Mouse (Mus musculus): ENCODE data around the gene Slfn2.
A peak's percentile ranks its signal among the peaks of the same experiment; 100 is the strongest.

The Slfn2 gene

GRCm38 (mm10) chr11:83070321-83070970 is 5.5 kb downstream of the Slfn2 start:
- DNase-seq (ENCODE audit: low spot score in 2 of 2) = no peak

GRCm38 (mm10) chr11:83077714-83078422 is 13.0 kb downstream of the Slfn2 start:
- peak; percentile 77 to 79 for DNase-seq (ENCODE audit: low spot score in 2 of 2)

DNA sequence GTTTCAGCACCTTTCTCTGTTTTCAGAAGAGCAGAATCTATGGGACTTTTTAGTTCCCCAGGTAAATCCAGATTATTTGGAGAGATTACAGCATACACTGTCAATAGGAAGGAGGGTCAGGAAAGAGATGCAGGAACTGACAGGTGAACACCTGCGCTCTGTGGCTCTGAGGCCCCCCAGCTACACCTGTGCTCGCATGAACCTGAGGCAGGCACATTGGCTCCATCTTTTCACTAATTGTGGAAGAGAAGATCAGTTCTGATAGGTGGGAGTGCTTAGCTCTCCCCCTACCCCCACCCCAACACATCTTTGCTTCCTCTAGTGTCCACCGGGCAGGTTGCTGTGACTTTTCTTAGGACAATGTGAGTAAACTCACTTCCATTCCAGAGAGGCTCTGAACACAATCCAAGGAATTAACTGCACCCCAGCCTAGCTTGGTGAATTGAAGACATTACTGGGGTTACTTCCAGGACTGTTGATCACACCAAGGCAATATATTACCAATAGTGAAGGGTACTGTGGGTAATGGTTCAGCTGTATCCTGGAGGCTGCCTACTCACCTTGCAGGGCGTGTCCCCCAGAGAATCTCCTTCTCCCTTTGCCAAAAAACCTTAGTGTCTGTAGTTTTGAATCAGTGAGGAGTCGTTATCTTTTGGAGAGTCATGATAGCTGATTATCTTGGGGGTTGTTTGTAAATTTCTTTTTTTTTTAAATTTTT is 13.7 kb downstream of the Slfn2 start:
- no peak for DNase-seq (ENCODE audit: low spot score in 2 of 2)

DNA sequence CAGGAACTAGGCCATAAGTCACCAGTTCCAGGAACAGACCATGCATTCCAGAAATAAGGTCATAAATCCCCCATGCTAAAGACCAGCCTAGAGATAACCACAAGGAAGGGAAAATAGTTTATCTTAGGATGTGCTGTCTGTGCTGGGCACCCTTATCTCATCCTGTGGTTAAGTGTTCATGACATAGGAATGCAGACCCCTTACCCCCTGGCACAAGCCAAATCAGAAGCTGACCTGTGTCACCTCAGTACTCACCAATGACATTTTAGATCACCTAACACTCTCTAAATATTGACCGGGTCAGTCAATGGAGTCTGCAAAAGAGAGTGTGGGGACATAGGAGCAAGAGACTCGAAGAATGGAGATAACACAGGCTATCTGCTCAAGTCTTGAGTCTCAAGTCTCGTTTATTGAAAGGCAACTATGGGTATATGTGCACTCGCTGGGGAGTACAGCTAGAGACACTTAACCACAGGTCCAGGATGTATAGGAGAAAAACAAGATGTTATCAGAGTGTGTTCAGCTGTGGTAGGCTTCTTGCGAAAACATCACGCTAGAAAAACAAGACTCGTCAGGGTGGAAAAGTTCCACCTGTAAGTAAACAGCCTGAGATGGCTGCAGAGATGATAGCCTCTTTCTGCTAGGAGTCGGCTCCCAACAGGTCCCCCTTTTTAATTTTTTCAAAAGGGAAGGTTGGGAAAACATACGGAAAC is 14.7 kb downstream of the Slfn2 start:
- DNase-seq (ENCODE audit: low spot score in 2 of 2) = peak; percentile 69 to 80

DNA sequence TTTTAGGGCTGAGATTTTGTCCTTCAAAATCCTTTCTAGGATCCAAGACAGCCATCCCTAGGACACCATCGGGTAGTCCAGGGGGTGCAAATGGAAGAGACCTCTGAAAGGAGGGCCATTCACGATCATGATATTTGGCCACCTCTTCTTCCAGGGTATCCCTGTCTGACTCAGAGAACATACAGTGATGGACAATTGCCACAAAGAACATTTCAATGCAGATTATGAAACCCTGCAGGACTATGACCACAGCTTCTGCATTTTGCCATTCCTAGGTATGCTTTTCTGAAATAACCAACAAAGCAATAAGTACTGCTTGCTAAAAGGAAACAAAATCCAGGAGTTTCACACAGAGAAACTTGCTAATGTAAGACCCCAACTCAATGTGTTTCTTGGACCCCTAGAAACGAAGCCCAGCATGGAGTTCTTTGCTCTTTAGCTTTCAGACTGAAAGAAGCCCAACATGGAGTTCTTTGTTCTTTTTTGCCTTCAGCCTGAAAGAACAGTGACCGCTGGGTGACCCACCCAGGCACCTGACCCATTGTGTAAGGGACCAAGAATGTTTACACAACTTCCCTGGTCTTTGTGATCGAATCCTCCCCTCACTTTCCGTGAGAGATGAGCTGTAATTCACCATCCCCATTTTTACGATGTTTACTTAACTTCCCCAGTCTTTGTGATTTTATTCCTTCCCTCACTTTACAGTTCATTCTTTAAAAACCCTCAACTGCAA is 18.0 kb downstream of the Slfn2 start:
- no peak for DNase-seq (ENCODE audit: low spot score in 2 of 2)

GRCm38 (mm10) chr11:83084161-83084560 is 19.2 kb downstream of the Slfn2 start:
- no peak for DNase-seq (ENCODE audit: low spot score in 2 of 2)

DNA sequence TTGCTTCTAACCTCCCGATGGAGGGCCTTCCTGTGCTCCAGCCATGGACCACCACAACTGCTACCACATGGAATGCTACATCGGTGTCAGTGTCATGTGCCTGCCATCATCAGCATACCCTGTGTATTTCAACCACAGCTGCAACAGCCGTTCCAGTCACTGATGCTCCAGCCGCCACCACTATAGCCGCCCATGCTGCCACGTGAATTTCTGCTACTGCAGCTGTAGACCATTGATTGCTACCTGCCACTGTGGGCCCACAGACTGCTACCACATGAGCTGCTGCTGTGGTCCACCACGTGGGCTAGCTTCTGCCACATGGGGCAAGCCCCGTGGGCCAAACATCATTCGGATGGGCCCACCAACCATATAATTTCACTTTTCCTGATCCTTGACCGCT is 19.8 kb downstream of the Slfn2 start:
- DNase-seq (ENCODE audit: low spot score in 2 of 2) = no peak

GRCm38 (mm10) chr11:83115138-83115537 is 50.2 kb downstream of the Slfn2 start:
- peak; percentile 41 to 69 for DNase-seq (ENCODE audit: low spot score in 2 of 2)

GRCm38 (mm10) chr11:83116597-83117227 is 51.8 kb downstream of the Slfn2 start, which contains the start of gene Slfn1:
TSS of gene Slfn1 (plus strand) at chr11:83116849.
- DNase-seq (ENCODE audit: low spot score in 2 of 2) = no peak

GRCm38 (mm10) chr11:83118056-83118455 is 53.1 kb downstream of the Slfn2 start:
- DNase-seq (ENCODE audit: low spot score in 2 of 2) = peak in 1 of 2 experiments; percentile 16
